Mouse (Mus musculus): ENCODE measurements around the gene Klhdc3.

Gene Klhdc3

GRCm38 (mm10) chr17:46651755-46652547 lies 28.8 kb downstream of the Klhdc3 start:
- DNase-seq = no peak

- DNase-seq = no peak
These were observed 29.4 kb downstream of the Klhdc3 start for GRCm38 (mm10) chr17:46651292-46651691.

GRCm38 (mm10) chr17:46650232-46651031 lies 30.3 kb downstream of the Klhdc3 start, which contains the start of gene Cul7:
TSS of gene Cul7 (plus strand) at chr17:46650337.
- peak; percentile 85 for DNase-seq

- no peak for DNase-seq
These were observed 30.9 kb downstream of the Klhdc3 start for GRCm38 (mm10) chr17:46649811-46650210.

- no peak for DNase-seq
These were observed 32.3 kb downstream of the Klhdc3 start for GRCm38 (mm10) chr17:46648436-46648835.

GRCm38 (mm10) chr17:46647279-46647678 lies 33.4 kb downstream of the Klhdc3 start:
- DNase-seq = no peak

GRCm38 (mm10) chr17:46646322-46646662 lies 34.4 kb downstream of the Klhdc3 start:
- DNase-seq = no peak

GRCm38 (mm10) chr17:46645561-46646321 lies 35.0 kb downstream of the Klhdc3 start, which contains the start of the genes Klc4 and Mrpl2:
TSS of gene Klc4 (minus strand) at chr17:46646022.
TSS of gene Mrpl2 (plus strand) at chr17:46646229.
- DNase-seq = peak; percentile 99

GRCm38 (mm10) chr17:46644916-46645475 lies 35.7 kb downstream of the Klhdc3 start:
- peak; percentile 61 for DNase-seq

GRCm38 (mm10) chr17:46644152-46644805 lies 36.4 kb downstream of the Klhdc3 start:
- DNase-seq = no peak

- DNase-seq = no peak
These were observed 38.7 kb downstream of the Klhdc3 start for GRCm38 (mm10) chr17:46642060-46642459.

GRCm38 (mm10) chr17:46639929-46640328 lies 40.8 kb downstream of the Klhdc3 start:
- DNase-seq = no peak

GRCm38 (mm10) chr17:46636831-46637523 lies 43.7 kb downstream of the Klhdc3 start:
- peak; percentile 81 for DNase-seq

- no peak for DNase-seq
These were observed 50.9 kb downstream of the Klhdc3 start for GRCm38 (mm10) chr17:46629685-46630441.

- no peak for DNase-seq
These were observed 51.7 kb downstream of the Klhdc3 start, which contains the start of gene Ptk7 for GRCm38 (mm10) chr17:46628791-46629684. TSS of gene Ptk7 (minus strand) at chr17:46629504.

GRCm38 (mm10) chr17:46628471-46628790 lies 52.3 kb downstream of the Klhdc3 start:
- DNase-seq = no peak

GRCm38 (mm10) chr17:46627409-46627808 lies 53.3 kb downstream of the Klhdc3 start:
- DNase-seq = no peak

GRCm38 (mm10) chr17:46624598-46624997 lies 56.1 kb downstream of the Klhdc3 start:
- DNase-seq = no peak

All from cerebellum, adult 8-10 months (tissue).